Mouse (Mus musculus) thymus, postnatal 36 days (tissue): ENCODE results near the gene Gnb2.
A peak's percentile ranks its signal among the peaks of the same experiment; 100 is the strongest.

Source experiments
- DNase-seq, 2 experiments: peaks; one replicate each; pipeline ENCODE4 v3.0.0; 2022; ENCODE audit warnings: mixed read lengths in 2 of 2

The Gnb2 gene

DNA sequence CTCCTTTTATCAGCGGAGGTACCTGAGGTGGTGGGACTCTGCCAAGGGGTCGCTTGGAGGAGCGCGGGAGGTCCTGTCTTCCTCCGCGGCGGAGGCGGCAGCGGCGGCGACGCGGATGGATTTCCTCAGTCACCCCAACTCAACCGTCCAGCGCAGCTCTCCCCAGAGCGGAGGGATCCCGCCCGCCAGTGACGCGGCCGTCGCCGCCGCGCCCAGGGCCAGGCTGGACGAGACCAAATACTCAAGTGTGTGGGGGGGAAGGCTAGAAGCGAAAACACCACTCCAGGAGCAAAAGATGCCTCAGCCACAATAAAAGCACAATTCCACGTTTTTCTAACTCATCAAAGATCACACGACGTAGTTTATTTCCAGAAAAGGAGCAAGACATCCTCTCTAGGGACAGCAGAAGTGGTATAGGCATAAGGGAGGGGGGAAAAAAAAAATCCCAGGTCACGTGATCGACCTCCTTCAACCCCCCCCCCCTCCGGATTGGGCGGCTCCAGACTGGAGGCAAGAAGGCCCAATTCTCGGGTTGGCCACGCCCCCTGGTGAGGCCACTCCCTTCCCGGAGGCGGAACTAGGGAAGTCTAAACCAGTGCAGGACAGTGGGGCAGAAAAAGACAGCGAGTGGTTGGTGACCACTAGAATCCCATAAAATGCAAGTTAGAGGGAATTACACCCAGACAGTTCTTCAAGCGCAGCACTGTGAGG lies at the start of gene Gnb2, which contains the start of gene Epo:
Gene Gnb2, minus strand, starts transcription at position 394 of the 711 bp plus-strand sequence.
Gene Epo, minus strand, starts transcription at position 126 of the 711 bp plus-strand sequence.
- DNase-seq = peak; percentile 97 to 98

DNA sequence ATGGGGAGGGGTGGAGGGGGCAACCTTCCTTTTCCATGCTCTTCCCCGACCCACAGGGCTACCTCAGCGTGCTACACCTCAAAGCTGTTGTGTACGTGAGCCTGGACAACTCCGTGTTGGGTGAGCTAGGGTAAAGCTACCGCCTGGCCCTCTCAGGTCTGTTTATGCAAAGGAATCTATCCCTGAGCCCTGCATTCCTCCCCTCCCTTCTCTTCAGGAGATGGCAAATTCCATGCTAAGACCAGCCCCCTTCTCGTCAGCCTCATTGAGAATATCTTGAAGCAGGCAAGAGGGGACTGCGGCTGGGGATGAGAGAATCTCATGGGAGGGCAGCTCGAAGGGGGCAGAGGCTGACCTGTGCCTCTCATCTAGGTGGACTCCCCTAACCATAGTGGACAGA lies 49.4 kb upstream of the Gnb2 start:
- DNase-seq = no peak

DNA sequence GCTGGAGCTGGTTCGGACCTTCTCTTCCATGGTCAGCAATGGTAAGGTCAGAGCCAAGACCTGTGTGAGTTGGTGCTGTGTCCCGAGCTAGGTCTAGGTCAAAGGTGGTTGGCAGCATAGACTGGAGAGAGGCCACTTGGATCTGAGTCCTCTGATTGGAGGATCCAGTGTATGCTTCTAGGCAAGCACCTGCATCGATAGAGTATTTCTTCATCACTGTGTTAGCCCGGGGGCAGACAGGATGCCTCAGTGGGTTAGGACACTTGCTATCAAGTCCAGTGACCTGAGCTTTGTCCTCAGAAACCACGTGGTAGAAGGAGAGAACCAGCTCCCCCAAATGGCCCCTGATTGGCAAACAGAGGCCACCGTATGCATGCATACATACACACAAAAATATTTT lies 46.9 kb upstream of the Gnb2 start:
- no peak for DNase-seq

DNA sequence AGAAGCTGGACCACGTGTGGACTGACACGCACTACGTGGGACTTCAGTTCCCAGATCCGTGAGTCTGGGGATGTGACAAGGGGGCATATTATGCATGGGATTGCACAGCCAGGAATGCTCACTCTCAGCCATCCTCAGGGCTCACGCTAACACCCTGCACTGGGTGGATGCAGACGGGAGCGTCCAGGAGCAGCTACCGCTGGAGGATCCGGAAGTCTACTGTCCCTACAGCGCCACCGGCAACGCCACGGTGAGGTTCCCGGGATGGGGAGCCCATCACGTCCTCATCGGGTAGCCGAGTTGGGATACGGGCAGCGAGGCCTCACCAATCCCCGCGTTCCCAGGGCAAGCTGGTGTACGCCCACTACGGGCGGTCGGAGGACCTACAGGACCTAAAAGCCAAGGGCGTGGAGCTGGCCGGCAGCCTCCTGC lies 41.2 kb upstream of the Gnb2 start:
- DNase-seq = no peak

DNA sequence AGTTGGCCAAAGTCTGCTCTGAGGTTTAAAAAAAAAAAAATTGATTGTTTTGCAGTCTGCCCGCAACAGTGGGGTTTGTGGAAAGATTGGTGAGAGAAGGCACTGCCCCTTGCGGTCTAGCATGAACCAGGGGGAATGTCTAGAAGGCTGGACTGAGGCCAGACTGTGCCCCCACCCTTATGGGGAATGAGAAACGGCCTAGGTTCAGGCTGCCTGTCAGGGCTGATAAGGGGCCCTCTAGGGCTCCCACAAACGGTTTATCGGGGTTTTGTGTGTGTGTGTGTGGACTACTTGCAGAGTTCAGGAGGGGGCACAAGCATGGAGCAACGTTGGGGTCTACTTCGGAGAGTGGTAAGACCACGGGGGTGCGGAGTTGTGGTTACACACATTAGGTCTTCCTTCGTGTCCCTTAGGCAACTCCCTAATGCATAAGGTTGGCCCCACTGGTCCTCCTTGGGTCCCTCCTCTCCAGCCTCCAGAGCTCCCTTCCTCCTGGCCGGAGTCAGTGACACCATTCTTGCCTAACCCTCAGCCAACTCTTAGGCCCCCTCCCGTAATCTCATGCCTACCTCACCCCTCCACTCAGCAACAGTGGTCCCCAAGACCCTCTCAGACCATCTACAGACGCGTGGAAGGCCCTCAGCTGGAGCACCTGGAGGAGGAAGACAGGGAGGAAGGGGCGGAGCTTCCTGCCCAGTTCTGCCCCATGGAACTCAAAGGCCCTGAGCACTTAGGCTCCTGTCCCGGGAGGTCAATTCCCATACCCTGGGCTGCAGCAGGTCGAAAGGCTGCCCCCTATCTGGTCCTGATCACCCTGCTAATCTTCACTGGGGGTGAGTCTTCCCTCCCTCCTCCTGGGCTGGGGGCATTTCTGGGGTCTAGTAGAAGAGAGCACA lies 37.6 kb upstream of the Gnb2 start:
- no peak for DNase-seq

DNA sequence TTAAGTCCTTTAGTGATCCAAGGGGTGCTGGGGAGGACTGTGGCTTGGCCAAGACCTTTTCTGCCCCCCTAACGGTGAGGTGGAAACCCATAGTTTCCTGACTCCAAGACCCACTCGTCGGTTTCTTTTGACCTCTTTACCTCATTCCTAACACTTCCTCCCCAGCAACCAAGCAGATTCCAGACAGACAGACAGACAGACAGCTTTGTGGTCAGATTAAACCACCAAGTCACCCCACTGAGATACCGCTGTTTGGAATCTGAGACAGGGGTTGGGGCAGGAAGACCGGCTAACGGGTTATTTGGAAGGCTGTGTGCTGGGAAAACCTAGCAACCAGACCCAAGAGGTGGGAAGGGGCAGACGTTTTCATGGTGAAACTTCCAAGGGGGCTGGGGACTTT lies 36.9 kb upstream of the Gnb2 start:
- DNase-seq = no peak

DNA sequence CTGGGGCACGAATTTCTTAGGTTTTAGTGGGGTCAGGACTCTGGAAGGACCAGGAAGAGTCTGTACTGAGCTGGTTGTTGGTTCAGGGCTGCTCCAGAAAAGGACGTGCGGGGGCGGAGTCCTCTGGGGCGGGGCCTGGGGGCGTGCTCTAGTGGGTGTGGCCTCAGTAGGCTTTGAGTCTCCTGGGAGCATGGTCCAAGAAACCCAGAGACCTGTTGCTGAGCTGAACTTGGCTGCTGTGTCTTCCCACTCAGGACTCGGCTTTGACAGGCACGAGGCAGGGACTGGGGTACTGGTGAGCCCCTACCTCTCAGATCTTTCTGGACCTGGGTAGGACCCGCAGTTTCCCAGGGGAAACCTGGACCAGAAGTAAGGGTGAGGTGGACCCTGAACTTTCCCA lies 36.4 kb upstream of the Gnb2 start, which contains the start of gene Tfr2:
Gene Tfr2, plus strand, starts transcription at position 176 of the 400 bp plus-strand sequence.
- peak; percentile 54 to 60 for DNase-seq

DNA sequence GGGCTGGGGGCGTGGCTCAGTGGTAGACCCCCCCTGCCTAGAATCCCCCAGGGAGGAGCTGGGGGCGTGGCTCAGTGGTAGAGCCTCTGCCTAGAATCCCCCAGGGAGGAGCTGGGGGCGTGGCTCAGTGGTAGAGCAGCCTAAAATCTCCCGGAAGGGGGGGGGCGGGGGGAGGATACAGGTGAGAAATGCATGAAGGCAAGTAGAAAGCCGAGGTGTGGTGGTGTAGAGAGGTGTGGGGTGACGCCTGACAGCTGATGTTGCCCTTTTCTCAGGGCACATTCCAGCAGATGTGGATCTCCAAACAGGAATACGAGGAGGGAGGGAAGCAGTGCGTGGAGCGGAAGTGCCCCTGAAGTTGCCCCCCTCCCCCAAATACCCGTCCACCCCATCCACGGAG lies 35.7 kb upstream of the Gnb2 start:
- DNase-seq = no peak

DNA sequence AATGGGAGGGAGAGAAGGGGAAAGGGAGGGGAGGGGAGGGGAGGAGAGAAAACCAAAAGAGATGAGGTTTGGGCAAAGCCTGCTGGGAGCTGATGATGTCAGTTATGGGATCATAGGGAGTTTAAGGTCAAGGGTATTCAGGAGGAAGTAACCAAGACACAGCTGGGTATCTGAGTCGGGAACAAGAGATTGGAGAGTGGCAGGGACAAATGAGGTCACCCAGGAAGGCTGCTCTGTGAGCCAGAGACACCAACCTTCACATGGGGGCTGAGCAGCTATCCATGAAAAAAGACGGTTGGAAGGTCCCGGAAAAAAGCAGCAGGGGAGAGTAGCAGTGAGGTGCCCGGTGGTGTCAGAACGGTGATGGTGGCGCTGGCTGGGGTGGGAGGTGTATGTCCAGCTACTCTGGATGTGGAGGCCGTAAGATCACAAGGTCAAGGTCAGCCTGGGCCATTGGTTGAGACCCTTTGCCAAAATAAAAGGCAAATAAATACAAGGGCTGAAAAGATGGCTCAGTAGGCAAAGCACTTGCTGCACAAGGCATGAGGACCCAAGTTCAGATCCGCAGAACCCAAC lies 35.0 kb upstream of the Gnb2 start:
- DNase-seq = no peak

DNA sequence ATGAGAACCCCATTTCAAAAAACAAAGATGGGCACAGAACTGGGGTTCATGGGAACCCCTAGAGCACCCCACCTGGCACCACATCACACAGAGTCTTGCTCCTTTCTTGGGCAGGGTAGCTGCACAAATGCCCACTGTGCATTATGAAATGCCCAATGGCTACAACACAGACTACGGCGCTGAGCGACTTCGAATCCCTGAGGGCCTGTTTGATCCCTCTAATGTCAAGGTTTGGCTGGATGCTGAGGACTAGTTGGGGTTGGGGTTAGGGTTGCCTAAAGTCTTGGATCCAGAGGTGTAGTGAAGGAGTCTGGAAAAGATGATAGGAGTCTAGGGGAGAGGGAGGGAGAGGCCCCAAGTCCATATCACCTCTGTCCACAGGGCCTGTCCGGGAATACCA lies 33.1 kb upstream of the Gnb2 start:
- DNase-seq = no peak

DNA sequence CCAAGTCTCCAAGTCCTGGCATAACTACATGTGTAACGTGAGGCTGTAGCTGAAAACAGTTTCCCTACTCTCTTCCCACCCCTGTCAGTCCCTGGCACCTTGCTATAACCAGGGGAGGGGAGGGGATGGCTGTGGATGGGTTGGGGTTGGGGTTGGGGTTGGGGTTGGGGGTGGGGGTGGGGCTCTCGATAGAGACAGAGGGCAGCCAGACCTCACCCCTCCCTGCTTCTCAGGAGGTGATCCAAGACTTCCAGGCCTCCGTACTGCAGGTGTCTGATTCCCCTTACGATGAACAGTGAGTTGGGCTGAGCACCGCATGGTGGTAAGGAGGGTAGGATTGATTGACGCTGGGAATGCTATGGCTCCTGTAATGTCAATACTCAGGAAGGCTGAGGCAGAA lies 32.4 kb upstream of the Gnb2 start:
- no peak for DNase-seq

DNA sequence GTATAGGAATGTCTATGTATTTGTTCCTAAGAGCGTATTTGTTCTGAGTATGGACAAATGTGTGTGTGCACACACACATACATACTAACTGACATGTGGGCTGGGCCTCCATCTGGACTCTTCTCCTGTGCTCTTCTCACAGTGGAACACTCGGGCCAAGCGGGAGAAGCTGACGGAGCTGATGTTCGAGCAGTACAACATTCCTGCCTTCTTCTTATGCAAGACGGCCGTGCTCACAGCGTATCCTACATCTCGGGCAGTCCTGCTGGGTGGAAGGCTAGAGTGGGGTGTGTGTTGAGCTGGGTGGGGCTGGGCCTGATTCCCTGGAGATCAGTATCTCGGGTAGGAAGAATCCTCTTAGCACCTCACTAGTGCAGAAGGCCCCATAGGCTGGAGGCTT lies 29.7 kb upstream of the Gnb2 start:
- DNase-seq = no peak

DNA sequence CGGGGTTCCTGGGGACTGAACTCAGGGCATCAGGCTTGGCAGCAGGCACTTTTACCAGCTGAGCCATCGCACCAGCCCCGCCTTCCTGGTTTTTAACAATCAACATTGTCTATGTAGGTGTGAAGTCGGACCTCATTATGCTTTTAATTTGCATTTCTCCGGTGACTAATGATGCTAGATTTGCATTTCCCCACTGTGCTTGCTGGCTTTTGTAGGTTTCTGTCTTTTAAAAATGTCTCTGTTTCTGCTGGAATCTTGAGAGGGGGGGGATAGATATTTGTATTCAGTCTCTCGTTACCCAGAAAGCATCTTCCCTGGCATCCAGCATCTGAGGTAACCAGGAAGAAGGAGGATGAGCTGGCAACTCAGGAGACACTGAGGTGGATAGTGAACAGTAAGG lies 28.2 kb upstream of the Gnb2 start:
- no peak for DNase-seq

DNA sequence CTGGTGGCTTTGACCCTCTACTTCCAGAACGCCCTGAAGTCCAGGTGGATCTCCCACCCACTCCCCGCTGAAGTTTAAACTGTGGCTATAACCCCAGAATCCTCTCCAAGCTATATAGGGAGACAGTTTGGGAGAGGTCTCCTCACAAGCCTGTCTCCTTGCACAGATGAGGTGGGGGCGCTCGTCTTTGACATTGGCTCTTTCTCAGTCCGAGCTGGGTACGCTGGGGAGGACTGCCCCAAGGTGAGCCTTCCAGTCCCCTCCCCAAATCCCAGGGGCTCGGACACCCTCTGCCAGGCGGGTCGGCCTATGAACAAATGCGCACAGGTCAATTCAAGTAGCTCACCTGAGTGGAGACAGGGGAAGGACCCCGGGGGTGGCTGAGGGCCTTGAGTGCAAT lies 20.6 kb upstream of the Gnb2 start:
- DNase-seq = no peak

DNA sequence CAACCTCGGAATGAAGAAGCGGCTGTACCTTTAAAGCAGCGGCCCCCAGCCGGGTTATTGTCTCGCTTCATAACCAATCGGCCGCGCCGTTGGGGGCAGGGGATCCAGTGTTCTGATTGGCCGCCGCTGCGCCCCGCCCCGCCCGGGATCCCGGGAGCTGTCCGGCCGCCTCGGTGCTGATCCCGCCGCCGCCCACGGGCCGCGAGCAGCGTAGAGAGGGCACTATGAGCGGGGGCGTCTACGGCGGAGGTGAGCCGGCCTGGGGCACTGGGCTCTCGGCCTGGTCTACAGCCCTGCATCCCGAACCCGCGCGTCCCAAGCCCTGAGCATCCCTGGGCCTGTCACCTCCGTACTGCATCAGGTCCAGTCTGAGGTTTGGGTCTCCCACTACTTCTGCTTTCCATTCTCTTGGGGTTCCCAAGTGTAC lies 20.1 kb upstream of the Gnb2 start, which contains the start of gene Actl6b:
Gene Actl6b, plus strand, starts transcription at position 107 of the 427 bp plus-strand sequence.
- peak; percentile 63 for DNase-seq

DNA sequence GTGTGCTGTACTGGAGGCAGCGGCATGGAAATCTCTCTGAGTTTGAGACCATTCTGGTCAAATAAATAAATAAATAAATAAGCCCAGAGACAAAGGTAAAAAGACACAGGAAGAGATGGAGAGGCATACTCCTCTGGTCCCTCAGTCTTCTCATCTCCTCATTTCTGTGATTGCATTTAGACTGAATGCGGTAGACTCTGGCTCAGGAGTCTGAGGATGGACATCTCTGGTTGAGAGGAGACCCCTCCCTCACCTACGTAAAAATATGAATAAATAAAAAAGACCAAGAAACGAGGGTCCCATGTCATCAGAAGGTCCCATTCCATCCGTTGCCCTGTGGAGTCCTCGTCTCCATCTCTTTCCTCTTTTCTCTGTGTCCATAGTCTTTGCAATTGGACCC lies 19.7 kb upstream of the Gnb2 start:
- no peak for DNase-seq

DNA sequence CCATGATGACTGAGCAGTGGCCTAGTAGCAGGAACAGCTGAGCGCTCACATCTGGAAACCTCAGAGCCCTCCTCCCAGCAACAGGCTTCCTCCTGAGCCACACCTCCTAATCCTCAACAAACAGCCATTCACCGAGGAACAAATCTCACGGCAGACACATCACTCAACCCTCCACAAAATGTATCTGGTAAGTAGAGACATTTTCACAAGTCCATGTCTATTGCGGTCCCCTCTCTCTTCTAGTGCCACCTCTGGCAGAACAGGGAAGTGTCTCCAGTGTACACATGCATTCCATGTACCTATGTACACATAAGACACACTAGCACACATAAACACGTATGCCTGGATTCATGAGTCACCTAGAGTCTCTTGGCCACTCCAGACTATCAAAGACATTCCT lies 17.8 kb upstream of the Gnb2 start:
- DNase-seq = peak in 1 of 2 experiments; percentile 24

DNA sequence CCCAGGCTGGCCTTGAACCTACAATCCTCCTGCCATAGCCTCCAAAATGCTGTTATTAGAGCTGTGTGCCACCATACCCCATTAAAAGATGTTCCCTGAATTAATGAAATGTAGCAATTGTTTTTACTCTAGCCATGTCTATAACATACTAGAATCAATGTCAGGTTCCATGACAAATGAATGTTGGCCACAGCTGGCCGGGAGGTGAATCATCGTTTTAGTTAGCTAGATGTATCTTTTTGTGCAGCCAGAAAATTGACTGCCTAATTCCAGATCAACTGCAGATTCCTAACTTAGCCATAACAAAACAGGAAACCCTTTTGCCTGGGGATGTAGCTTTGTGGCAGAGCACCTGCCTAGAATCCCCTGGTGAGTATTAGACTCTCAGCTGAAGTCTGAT lies 16.5 kb upstream of the Gnb2 start:
- DNase-seq = no peak

DNA sequence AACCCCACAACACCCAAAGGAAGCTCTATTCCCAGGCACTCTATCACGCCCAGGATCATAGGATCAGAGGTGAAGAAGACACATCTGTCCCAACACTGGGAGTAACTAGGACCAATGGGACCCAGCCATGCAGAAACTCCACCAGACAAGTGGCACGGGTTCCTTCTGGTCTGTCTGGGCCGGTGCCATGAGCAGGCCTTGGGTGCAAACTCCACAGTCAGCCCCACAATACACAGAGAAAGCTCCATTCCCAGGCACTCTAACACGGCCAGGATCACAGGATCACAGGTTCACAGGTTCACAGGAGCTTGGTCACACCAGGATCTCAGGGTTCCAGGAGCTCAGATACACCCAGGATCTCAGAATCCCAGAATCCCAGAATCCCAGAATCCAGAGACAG lies 12.3 kb upstream of the Gnb2 start:
- no peak for DNase-seq

DNA sequence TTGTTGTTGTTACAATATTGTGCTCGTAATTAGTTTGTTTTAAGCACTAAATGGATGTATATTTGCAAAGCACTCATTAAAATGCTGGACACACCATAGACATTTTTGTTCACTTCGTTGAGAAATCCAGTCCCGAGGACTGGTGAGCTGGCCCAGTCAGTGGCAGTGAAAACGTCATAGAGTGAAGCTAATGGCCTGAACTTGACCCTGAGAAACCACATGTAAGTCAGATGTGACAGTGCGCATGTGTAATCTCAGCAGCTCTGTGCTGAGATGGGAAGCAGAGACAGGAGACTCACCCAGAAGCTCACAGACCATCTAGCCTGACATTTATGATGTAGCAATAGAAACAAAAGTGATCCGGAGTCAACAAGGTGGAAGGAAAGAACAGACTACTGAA lies 11.6 kb upstream of the Gnb2 start:
- no peak for DNase-seq

DNA sequence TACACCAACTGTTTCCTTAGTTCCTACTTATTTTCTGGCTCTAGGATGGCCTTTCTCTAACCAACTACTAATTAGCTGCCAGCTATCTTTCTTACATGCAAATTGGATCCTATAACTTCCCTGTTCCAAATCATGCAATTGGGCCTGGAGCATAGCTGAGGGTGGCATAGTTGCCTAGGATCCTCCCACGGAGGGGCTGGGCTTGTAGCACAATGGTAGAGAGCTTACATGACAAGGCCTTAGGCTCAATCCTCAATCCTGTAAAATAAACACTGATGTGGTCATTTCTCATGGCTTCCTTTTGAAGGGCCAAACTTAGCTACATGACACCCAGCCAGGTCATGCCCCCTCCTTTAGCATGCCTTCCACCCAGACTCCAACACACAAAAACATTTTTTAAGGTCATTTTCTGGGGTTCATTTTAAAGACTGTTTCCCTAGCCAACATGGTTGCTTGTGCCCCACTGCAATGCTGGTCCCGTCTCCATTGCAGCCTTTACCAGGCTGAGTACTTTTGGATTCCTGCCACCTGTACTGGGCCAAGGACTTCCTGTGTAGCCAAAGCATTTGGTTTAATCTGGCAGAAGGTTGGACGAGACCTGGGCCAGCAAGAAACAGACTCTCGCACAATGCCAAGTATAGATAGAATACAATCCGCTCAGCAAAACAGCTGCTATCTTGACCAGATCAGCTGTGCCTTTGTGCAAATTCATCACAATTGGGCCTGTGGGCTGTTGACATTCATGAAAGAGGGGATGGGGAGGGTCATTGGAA lies 8.6 kb upstream of the Gnb2 start:
- no peak for DNase-seq

DNA sequence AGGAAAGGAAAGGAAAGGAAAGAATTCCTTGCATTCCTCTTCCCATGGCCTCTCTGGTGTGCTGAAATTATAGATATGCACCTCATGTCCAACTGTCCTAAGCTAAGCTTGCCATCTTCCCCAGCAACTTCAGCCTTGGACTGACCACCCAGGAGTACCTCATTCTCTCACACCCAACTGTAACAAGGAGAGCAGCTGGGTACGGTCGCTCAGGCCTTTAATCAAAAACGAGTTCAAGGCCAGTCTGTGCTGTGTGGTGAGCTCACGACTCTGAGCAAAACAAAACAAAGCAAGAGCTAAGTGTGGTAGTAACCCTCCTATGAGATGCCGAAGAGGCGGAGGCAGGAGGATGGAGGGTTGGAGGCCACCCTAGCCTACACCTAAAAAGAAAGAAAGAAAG lies 7.7 kb upstream of the Gnb2 start:
- DNase-seq = no peak

DNA sequence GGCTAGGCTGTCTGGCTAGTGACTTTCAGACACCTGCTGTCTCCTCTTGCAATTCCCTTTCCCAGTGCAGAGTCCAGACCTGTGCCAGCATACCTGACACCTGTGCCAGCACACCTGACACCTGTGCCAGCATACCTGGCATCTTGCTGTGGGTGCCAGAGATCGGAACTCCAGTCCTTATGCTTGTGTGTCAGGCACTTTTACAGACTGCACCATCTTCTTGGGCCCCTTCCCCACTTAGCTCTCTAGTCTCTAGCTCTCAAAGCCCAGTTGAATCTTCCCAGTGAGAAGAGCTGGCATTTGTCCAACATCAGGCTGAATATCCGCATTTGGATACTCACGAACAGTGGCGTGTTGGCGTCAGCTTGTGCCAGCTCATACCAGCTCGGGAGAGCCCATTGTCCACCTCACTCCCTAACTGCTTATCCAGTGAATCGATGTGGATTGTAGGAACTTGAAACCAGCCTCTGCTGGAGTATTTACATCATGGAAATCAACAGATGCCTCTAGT lies 6.0 kb upstream of the Gnb2 start:
- DNase-seq = no peak
